Mouse (Mus musculus) intestine, embryonic 16.5 days (tissue): ENCODE data around the gene Ryr2. TPM values are rescaled to one million over a fixed set of nuclear protein-coding genes. Genes with fewer than 3 reads are reported as not detected.

ENCODE experiments used
- ATAC-seq: fragments of 200-750 bp; cut with Nextera tagmentation; 2 replicates; pipeline ENCODE4 v1.8.0; 2017; ENCODE audit warnings: moderate TSS enrichment, moderate library complexity
- H3K27ac ChIP-seq: fragments of 300-500 bp; sonication (generic); 2 replicates; pipeline ENCODE4 v1.5.1; 2014; ENCODE audit warnings: mild to moderate bottlenecking, low read length
- H3K27me3 ChIP-seq: fragments of 300-500 bp; sonication (generic); replicated peaks from 2 replicates; pipeline ENCODE4 v1.6.1; 2014; ENCODE audit warnings: low read length, control low read depth, mixed read lengths; ENCODE audit not compliant: control insufficient read depth, insufficient read depth
- H3K36me3 ChIP-seq: fragments of 300-500 bp; sonication (generic); 2 replicates; pipeline ENCODE4 v1.6.1; 2014; ENCODE audit warnings: low read length, control low read depth; ENCODE audit not compliant: control insufficient read depth, insufficient read depth
- H3K4me1 ChIP-seq: fragments of 300-500 bp; sonication (generic); 2 replicates; pipeline ENCODE4 v1.6.1; 2014; ENCODE audit warnings: low read length, control low read depth, mixed read lengths; ENCODE audit not compliant: control insufficient read depth, insufficient read depth
- H3K4me2 ChIP-seq: fragments of 300-500 bp; sonication (generic); 2 replicates; pipeline ENCODE4 v1.6.1; 2014; ENCODE audit warnings: low read depth, low read length, control low read depth
- H3K4me3 ChIP-seq: fragments of 300-500 bp; sonication (generic); 2 replicates; pipeline ENCODE4 v1.5.1; 2014; ENCODE audit warnings: mild to moderate bottlenecking, low read length
- H3K9ac ChIP-seq: fragments of 300-500 bp; sonication (generic); 2 replicates; pipeline ENCODE4 v1.6.1; 2014; ENCODE audit warnings: low read depth, low read length
- H3K9me3 ChIP-seq: fragments of 300-500 bp; sonication (generic); 2 replicates; pipeline ENCODE4 v1.6.1; 2016; ENCODE audit warnings: low read length, control low read depth; ENCODE audit not compliant: control insufficient read depth
- WGBS: fragments of 180-500 bp; shearing (Covaris S2); extraction: QIAGEN DNeasy Blood & Tissue Kit; methylation state at CpG from one replicate; pipeline ENCODE4 v1.1.7; 2014; 5-methylcytosine and 5-hydroxymethylcytosine counted together
- polyA plus RNA-seq: library from polyadenylated mRNA; unstranded; fragments of >200 nt; fragmentation: Nextera tagmentation; extraction: Ambion mirVana; gene quantifications from 2 replicates; pipeline ENCODE4 v1.2.1, GENCODE M21; 2015

Gene Ryr2
- polyA plus RNA-seq, 1 experiment from 2014 or later = 0.78 TPM

- no peak overlapping the region for H3K4me2 ChIP-seq
- ATAC-seq = no peak
- 78% methylated on average over 4 of the region's 4 CpGs for WGBS
- no peak overlapping the region for H3K27ac ChIP-seq
- no peaks in the 10 kb centered on the region for H3K27me3 ChIP-seq
- no peaks in the 10 kb centered on the region for H3K36me3 ChIP-seq
- H3K4me1 ChIP-seq = no peaks in the 10 kb centered on the region
- no peaks in the 10 kb centered on the region for H3K9me3 ChIP-seq
- H3K4me3 ChIP-seq = no peak overlapping the region
- no peak overlapping the region for H3K9ac ChIP-seq
Observed at GRCm38 (mm10) chr13:11681802-11682201, 424.9 kb downstream of the Ryr2 start.

- Histone ChIP-seq H3K4me2 (no peak overlapping the region), H3K4me1 (no peaks in the 10 kb centered on the region), H3K4me3 (no peak overlapping the region), H3K9ac (no peak overlapping the region), H3K9me3 (no peaks in the 10 kb centered on the region), H3K36me3 (no peaks in the 10 kb centered on the region), H3K27me3 (no peaks in the 10 kb centered on the region), H3K27ac (no peak overlapping the region)
- no peak for ATAC-seq
Observed at GRCm38 (mm10) chr13:11662815-11663214, 443.9 kb downstream of the Ryr2 start.

GRCm38 (mm10) chr13:11644846-11645245, 461.9 kb downstream of the Ryr2 start:
- Histone ChIP-seq H3K27ac (no peak overlapping the region), H3K27me3 (no peaks in the 10 kb centered on the region), H3K4me1 (no peaks in the 10 kb centered on the region), H3K4me2 (no peak overlapping the region), H3K4me3 (no peak overlapping the region), H3K9ac (no peak overlapping the region), H3K36me3 (no peaks in the 10 kb centered on the region), H3K9me3 (no peaks in the 10 kb centered on the region)
- no peak for ATAC-seq
- WGBS = 87% methylated on average over 1 of the region's 1 CpGs

- H3K9me3 ChIP-seq = no peaks in the 10 kb centered on the region
- 87% methylated on average over 5 of the region's 5 CpGs for WGBS
- no peaks in the 10 kb centered on the region for H3K4me1 ChIP-seq
- no peaks in the 10 kb centered on the region for H3K36me3 ChIP-seq
- no peak overlapping the region for H3K27ac ChIP-seq
- H3K27me3 ChIP-seq = no peaks in the 10 kb centered on the region
- no peak overlapping the region for H3K4me2 ChIP-seq
- no peak for ATAC-seq
- no peak overlapping the region for H3K4me3 ChIP-seq
- H3K9ac ChIP-seq = no peak overlapping the region
Observed at GRCm38 (mm10) chr13:11636383-11636782, 470.4 kb downstream of the Ryr2 start.

- H3K4me3 ChIP-seq = no peak overlapping the region
- 89% methylated on average over 7 of the region's 7 CpGs for WGBS
Observed at GRCm38 (mm10) chr13:11624513-11624912, 482.2 kb downstream of the Ryr2 start.

GRCm38 (mm10) chr13:11595431-11595830, 511.3 kb downstream of the Ryr2 start:
- Histone ChIP-seq H3K9me3 (no peaks in the 10 kb centered on the region), H3K4me1 (no peaks in the 10 kb centered on the region), H3K4me2 (no peak overlapping the region), H3K4me3 (no peak overlapping the region), H3K9ac (no peak overlapping the region), H3K27ac (no peak overlapping the region), H3K36me3 (no peaks in the 10 kb centered on the region), H3K27me3 (no peaks in the 10 kb centered on the region)
- WGBS = 89% methylated on average over 9 of the region's 9 CpGs
- no peak for ATAC-seq

More at GRCm38 (mm10) chr13:11624513-11624912, 482.2 kb downstream of the Ryr2 start:
- no peaks in the 10 kb centered on the region for H3K4me1 ChIP-seq
- H3K36me3 ChIP-seq = no peaks in the 10 kb centered on the region
- no peak for ATAC-seq
- H3K27me3 ChIP-seq = no peaks in the 10 kb centered on the region
- no peak overlapping the region for H3K27ac ChIP-seq
- no peak overlapping the region for H3K9ac ChIP-seq
- no peaks in the 10 kb centered on the region for H3K9me3 ChIP-seq
- no peak overlapping the region for H3K4me2 ChIP-seq

GRCm38 (mm10) chr13:11585283-11585682, 521.5 kb downstream of the Ryr2 start:
- no peak overlapping the region for H3K27ac ChIP-seq
- H3K4me2 ChIP-seq = no peak overlapping the region
- H3K9me3 ChIP-seq = no peaks in the 10 kb centered on the region
- no peaks in the 10 kb centered on the region for H3K36me3 ChIP-seq
- H3K9ac ChIP-seq = no peak overlapping the region
- H3K4me1 ChIP-seq = no peaks in the 10 kb centered on the region
- no peaks in the 10 kb centered on the region for H3K27me3 ChIP-seq
- no peak overlapping the region for H3K4me3 ChIP-seq
- WGBS = 74% methylated on average over 7 of the region's 7 CpGs
- no peak for ATAC-seq

GRCm38 (mm10) chr13:11572552-11572951, 534.2 kb downstream of the Ryr2 start:
- 47% methylated on average over 2 of the region's 2 CpGs for WGBS
- Histone ChIP-seq H3K9me3 (no peaks in the 10 kb centered on the region), H3K4me2 (no peak overlapping the region), H3K4me3 (no peak overlapping the region), H3K4me1 (no peaks in the 10 kb centered on the region), H3K9ac (no peak overlapping the region), H3K27me3 (no peaks in the 10 kb centered on the region), H3K36me3 (no peaks in the 10 kb centered on the region), H3K27ac (no peak overlapping the region)
- ATAC-seq = no peak

GRCm38 (mm10) chr13:11567376-11567775, 539.4 kb downstream of the Ryr2 start:
- no peaks in the 10 kb centered on the region for H3K9me3 ChIP-seq
- no peak overlapping the region for H3K4me3 ChIP-seq
- H3K4me1 ChIP-seq = no peaks in the 10 kb centered on the region
- H3K4me2 ChIP-seq = no peak overlapping the region
- ATAC-seq = no peak
- no peak overlapping the region for H3K9ac ChIP-seq
- no peaks in the 10 kb centered on the region for H3K36me3 ChIP-seq
- H3K27me3 ChIP-seq = no peaks in the 10 kb centered on the region
- no peak overlapping the region for H3K27ac ChIP-seq

GRCm38 (mm10) chr13:11566486-11566885, 540.3 kb downstream of the Ryr2 start:
- Histone ChIP-seq H3K4me3 (no peak overlapping the region), H3K27me3 (no peaks in the 10 kb centered on the region), H3K9ac (no peak overlapping the region), H3K9me3 (no peaks in the 10 kb centered on the region), H3K36me3 (no peaks in the 10 kb centered on the region), H3K4me2 (no peak overlapping the region), H3K4me1 (no peaks in the 10 kb centered on the region), H3K27ac (no peak overlapping the region)
- 57% methylated on average over 9 of the region's 9 CpGs for WGBS
- ATAC-seq = no peak
